Mouse (Mus musculus): ENCODE data around the gene Tmem266.
A peak's percentile ranks its signal among the peaks of the same experiment; 100 is the strongest.

The Tmem266 gene

GRCm38 (mm10) chr9:55326515-55327233 lies at the start of gene Tmem266, which contains the start of gene Nrg4:
Tmem266 (plus strand) TSS chr9:55326913.
Nrg4 (minus strand) TSS chr9:55326844.
- peak; percentile 66 to 70 for DNase-seq

GRCm38 (mm10) chr9:55277562-55277961 lies 49.2 kb upstream of the Tmem266 start:
- DNase-seq, result no peak

- no peak for DNase-seq
These were observed 47.4 kb upstream of the Tmem266 start for GRCm38 (mm10) chr9:55279114-55279825.

- peak; percentile 32 for DNase-seq
These were observed 43.2 kb upstream of the Tmem266 start for GRCm38 (mm10) chr9:55283516-55283915.

GRCm38 (mm10) chr9:55285197-55285596 lies 41.5 kb upstream of the Tmem266 start:
- DNase-seq, result no peak

- DNase-seq, result no peak
These were observed 37.1 kb upstream of the Tmem266 start for GRCm38 (mm10) chr9:55289475-55290198.

GRCm38 (mm10) chr9:55291966-55292365 lies 34.7 kb upstream of the Tmem266 start:
- no peak for DNase-seq

GRCm38 (mm10) chr9:55296221-55296620 lies 30.5 kb upstream of the Tmem266 start:
- DNase-seq, result no peak

GRCm38 (mm10) chr9:55307066-55307465 lies 19.6 kb upstream of the Tmem266 start:
- no peak for DNase-seq

GRCm38 (mm10) chr9:55307557-55307956 lies 19.2 kb upstream of the Tmem266 start:
- DNase-seq, result no peak

- DNase-seq, result no peak
These were observed 18.3 kb upstream of the Tmem266 start for GRCm38 (mm10) chr9:55308455-55308854.

GRCm38 (mm10) chr9:55311560-55311959 lies 15.2 kb upstream of the Tmem266 start:
- peak; percentile 72 to 73 for DNase-seq

GRCm38 (mm10) chr9:55313619-55314261 lies 13.0 kb upstream of the Tmem266 start:
- DNase-seq, result no peak

- no peak for DNase-seq
These were observed 4.1 kb upstream of the Tmem266 start for GRCm38 (mm10) chr9:55322641-55323040.

- DNase-seq, result no peak
These were observed 2.6 kb upstream of the Tmem266 start for GRCm38 (mm10) chr9:55324085-55324484.

- no peak for DNase-seq
These were observed 2.2 kb upstream of the Tmem266 start for GRCm38 (mm10) chr9:55324516-55324915.

GRCm38 (mm10) chr9:55325061-55325460 lies 1.7 kb upstream of the Tmem266 start:
- no peak for DNase-seq

- peak in 1 of 2 experiments; percentile 11 for DNase-seq
These were observed 874 bp upstream of the Tmem266 start for GRCm38 (mm10) chr9:55325564-55326514.

- peak; percentile 75 to 82 for DNase-seq
These were observed 512 bp downstream of the Tmem266 start for GRCm38 (mm10) chr9:55327234-55327615.

GRCm38 (mm10) chr9:55328151-55328918 lies 1.6 kb downstream of the Tmem266 start:
- no peak for DNase-seq

GRCm38 (mm10) chr9:55329401-55329800 lies 2.7 kb downstream of the Tmem266 start:
- no peak for DNase-seq

Measured in B cell, adult 2 months (primary cell).